9 mouse cellular contexts compared by ENCODE assay signal in the genomic region with DNA sequence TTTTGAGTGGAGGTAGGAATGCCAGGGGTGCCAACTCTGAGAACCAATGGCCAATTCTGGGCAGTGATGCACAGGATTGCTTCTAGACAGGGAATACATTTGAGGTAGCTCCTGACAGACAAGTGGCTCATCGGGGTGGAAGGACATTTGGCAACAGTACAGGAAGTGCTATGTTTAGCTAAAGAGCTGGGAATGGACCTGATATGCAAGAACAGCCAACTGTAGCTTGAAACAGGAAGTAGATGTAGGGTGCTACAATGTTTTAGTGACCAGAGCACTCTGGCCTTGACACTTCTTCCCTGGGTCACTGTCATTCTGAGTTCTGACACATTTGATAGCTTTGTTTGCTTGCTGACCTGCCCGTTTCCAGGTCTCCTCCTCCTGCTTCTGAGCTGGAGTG. TPM values are rescaled to one million over a fixed set of nuclear protein-coding genes. Genes with fewer than 3 reads are reported as not detected.
A peak's percentile ranks its signal among the peaks of the same experiment; 100 is the strongest.
DNase-seq lines count a peak whose midpoint lies in the region; ATAC-seq lines count a peak whose summit lies in the region.
"Had no signal": no experiment of that assay in that cellular context is flagged by ENCODE, and none has a peak within 500 bp of the region (broad histone marks: within the 10 kb centered on the region; RNA-seq: fewer than 3 reads in every experiment).

No protein-coding gene starts in this region.

- peak; percentile 22 for DNase-seq in kidney, postnatal 14 days
- DNase-seq in kidney, adult 8-10 months: no peak
- DNase-seq in brain, adult 2 months (ENCODE audit: low read depth, low spot score): peak; percentile 41
- DNase-seq in heart, postnatal 10 days: peak; percentile 52
- DNase-seq in frontal cortex, postnatal 14 days (ENCODE audit: low spot score in 2 of 2): no peak
- DNase-seq: gastrocnemius, postnatal 36 days had no signal

- peak; percentile 81 for ATAC-seq in megakaryocyte progenitor cell, adult 5-6 weeks (replicated peaks; ENCODE audit: poor library complexity)
- ATAC-seq in monocyte, adult 5-6 weeks (replicated peaks; ENCODE audit: insufficient number of reproducible peaks, low FRiP score, low TSS enrichment, poor library complexity, severe bottlenecking): no peak
- ATAC-seq: intestine, postnatal 0 days had no signal

- intact Hi-C loops in heart, postnatal 10 days (cut with DNase I): loop anchor here (5.0 kb wide), 1 partner anchor 46 kb away; the partner anchor contains the start of gene Cdk5r1

RNA-seq across cellular contexts. Expression of gene Cdk5r1, which starts 46.0 kb away (rescaled TPM):
- 1 to 10 TPM; 1.9 to 2.0 TPM for total RNA-seq in heart, postnatal 10 days (2021)
- 5.0 and 5.8 TPM in 2 replicates for total RNA-seq in megakaryocyte progenitor cell, adult 5-6 weeks (2015)
- 5.5 and 5.7 TPM in 2 replicates for total RNA-seq in megakaryocyte progenitor cell, adult 5-6 weeks (2017)
- 0.49 to 3.8 TPM (median 2.4 TPM) in 3 replicates for total RNA-seq in monocyte, adult 5-6 weeks (2017)

Comparison
In these comparisons a context has a peak if more than half of its experiments do, and no peak if none do; other contexts are left out.
1. DNase-seq: peak in kidney, postnatal 14 days (single experiment), brain, adult 2 months (single experiment) and heart, postnatal 10 days (2 of 2); none in kidney, adult 8-10 months (0 of 2) and frontal cortex, postnatal 14 days (0 of 2).